Mouse (Mus musculus) CH12F3 (cell line): ENCODE measurements around the gene Adgrg3.
"Not testable (repeated sequence)": the region's sequence is repeated elsewhere in the genome, so short reads cannot be mapped to it uniquely, and the experiment has no call there.

Experiments used
- in situ Hi-C: fragments of 300-500 bp; cut with MboI; formaldehyde crosslinking; loops from 2 replicates; pipeline ENCODE4 v1.14.3; 2020; ENCODE audit warnings: low sequenced_read_pairs

Adgrg3 gene

DNA sequence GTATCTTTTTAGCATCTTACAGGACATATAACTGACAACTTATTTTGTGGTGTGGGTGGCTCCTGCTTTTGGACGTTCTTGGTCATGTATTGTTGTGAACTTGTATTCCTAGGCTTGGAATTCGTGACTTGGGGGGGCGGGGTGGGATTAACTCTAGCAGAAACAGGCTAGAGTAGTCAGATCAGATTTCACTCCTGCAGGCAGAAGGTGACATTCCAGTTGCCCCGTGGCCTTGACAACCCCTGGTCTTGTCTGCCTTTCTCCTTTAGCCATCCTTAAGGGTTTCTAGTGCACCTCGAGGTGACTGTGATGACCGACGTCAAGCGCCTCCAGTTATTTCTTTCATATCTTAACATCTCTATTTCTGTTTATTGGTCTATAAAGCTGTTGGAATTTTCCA is 5.7 kb downstream of the Adgrg3 start:
- in situ Hi-C loops, result no loop called here

DNA sequence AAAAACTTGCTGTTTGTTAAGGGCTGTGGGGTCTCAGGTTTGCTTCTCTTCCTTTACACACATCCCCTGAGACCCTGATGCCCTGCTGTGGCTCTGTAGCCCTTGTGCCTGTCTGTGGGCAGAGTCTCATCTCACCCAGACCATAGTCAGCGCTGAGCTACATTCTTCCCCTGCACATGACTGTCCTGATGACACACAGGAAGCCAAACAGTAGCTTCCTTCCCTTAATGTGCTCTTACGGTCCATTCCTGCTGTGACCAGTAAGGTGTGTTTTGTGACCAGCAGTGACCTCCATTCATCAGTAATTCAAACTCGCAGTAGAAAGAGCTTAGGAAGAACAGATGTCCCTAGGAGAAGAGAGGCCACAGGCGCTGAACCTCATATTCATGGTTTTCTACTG is 6.9 kb downstream of the Adgrg3 start:
- in situ Hi-C loops, result no loop called here

DNA sequence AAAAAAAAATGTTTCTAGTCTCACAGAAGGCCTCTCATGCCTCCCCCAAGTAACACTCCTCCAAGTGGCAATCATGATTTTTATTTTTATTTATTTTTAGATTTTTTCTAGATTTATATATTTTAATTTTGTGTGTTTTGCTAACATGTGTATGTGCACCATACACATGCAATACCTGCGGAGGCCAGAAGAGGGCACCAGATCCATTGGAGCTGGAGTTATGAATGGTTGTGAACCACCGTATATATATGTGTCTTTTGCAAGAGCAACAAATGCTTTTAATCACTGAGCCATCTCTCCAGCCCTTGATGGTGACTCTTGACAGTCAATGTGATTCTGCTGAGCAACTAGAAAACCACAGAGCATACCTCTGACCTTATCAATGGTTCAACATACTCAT is 7.9 kb downstream of the Adgrg3 start:
- in situ Hi-C loops, result no loop called here

DNA sequence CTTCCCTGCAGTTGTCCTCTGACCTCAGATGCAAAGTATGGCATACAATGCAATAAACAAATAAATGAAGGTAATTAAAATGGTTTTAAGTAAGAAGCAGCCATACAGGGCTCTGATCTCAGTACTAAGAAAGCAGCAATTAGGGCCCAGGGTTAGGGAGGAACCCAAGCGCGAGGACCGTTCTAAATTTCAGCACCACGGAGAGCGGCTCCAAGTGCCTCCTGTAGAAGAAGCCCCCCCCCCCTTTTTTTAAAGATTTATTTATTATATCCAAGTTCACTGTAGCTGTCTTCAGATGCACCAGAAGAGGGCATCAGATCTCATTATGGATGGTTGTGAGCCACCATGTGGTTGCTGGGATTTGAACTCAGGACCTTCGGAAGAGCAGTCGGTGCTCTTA is 10.9 kb downstream of the Adgrg3 start:
- in situ Hi-C loops, result not testable (repeated sequence)

DNA sequence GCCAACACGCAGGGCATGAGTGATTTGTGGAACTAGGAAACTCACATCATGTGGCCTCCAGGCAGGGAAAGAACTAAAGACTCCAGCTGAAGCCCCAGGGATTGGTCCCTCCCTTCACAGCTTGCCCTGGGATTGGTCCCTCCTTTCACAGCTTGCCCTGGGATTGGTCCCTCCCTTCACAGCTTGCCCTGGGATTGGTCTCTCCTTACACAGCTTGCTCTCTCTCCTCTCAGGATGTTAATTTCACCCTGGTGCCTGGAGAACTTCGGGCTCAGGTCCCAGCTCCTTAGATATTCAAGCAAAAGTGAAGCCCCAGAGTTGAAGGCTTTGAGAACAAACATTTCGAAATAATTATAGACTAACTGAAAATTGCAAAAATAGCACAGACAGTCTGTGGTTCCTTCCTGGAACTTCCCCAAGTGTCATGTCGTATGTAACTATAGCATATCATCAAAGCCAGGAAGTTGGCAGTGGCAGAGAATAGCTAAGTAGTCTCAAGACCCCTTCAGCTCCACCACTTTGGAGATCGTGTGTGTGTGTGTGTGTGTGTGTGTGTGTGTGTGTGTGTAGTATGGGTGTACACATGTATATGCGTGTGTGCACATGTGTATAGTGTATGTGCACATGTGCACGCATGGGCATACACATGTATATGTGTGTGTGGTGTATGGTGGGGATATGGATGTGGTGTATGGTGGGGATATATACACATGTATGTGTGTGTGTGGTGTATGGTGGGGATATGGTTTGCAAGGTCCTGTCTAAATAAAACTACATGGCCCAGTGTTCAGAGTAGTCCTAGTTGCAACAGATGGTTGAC is 19.8 kb downstream of the Adgrg3 start:
- in situ Hi-C loops, result no loop called here

DNA sequence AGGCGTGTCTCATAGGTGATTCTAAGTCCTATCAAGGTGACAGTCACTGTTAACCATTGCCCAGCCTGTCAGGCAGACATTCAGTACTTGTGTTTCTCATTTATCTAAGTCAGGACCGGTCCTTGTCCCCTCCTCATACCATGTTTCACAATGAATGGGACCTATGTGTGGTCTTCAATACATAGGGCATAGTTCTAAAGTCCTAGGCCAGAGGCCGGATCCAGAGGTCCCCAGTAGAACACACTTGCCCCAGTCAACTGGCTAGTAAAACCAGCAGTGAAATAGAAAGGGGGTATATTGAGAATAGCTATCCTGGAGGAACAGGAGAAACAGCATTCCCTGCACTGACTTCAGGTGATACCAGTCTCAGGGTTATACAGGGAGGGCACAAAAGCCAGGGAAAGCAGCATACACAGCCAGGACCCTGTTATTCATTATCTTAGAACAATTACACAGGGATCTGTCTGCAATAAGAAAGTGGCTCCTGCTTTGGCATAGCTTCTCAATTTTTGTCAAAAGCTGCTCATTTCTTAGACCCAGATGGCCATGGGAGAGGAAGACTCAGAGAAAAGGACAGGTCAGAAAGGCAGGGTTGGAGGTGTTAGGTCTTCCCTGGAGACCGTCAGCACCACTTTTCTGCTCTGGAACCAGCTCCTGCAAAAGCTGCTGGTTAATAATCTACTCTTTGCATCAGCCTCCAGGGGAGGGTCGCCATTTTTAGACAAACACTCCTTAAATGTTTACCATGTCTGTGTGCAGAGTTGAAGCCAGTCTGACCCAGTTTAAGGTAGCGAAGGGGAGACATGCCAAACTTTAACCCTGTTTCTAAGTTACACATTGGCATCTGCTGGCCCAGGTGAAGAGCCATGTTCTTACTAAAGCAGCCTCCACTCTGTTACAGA is 24.6 kb downstream of the Adgrg3 start:
- in situ Hi-C loops, result no loop called here

DNA sequence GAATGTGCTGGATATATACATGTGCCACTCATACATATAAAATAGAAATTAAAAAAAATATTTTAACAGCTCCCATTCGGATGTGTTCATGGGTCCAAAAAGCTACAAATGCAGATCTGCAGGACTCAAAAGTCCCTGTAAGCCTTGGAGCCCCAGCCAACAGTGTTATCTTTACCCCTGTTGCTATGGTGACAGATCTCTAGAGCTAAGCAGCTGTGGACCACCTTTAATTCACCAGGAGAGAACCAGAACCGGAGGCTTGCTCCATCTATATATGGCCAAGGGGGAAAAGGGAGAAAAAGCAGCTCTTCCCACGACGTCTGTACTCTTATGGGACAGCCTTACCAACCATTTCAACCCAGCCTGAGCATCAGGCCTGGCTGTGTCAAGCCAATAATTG is 27.3 kb downstream of the Adgrg3 start:
- in situ Hi-C loops, result no loop called here

DNA sequence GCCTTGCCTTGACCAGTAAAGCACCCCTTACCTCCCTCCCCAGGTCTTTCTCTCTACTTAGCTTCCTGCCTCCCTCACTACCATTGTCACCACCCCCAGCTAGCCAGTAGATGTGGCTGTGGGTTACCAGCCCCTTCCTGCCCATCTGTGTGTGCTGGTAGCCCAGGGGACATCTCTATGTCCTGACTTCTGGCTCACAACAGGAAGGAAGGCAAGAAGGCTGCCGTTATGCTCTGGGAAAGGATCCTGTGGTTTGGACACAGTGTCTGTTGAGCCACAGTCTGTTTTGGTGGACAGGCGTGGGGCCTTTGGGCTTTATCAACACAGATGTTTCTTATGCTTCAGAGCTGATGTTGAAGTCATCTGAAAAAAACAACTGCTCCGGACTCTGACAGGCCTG is 29.5 kb downstream of the Adgrg3 start:
- in situ Hi-C loops, result no loop called here

DNA sequence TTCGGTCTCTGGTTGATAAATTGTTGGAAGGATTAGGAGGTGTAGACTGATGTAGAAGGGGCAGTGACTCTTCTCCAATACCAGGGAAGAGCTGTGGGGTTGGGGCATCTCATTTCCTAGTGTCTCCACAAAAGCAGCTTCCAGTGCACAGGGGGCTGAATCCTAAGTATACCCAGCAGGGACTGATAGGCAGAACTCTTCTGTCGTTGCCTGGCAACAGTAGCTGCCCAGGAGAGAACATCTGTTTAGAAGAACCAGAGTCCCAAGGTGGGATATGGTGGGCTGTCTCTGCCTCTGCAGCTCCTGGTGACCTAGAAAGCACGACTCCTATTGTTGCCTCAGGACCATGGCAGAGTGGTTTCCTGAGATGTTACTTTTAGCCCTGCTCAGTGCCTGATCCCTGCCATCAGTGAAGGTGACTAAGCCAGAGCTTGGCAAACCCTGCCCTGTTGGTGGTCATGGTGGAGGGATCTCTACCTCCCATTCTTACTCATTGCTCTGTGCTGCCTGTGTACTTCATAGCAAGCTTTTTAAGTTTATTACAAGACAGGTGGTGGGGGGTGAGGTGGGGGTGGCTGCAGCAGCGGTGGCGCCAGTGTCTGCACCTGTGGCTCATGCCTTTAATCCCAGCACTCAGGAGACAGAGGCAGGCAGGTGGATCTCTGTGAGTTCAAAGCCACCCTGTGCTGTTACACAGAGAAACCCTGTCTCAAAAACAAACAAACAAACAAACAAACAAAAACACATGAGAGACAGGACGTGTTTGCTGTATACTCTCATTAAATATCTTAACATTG is 30.6 kb downstream of the Adgrg3 start:
- in situ Hi-C loops, result no loop called here

DNA sequence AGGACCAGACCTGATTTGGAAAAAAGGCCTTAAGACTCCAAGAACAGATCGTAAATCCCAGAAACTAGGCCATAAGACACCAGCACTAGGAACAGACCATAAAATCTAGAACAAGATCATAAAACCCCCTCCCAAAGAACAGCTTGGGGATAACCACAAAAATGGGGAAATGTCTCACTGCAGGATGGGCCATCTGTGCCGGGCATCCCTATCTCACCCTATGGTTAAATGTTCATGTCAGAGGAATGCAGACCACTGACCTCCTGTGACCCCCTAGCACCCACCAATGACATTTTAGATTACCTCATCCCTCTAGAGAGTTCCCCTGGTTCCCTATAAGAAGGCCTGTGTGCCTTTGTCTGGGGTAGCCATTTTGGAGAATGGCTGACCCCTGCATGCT is 32.1 kb downstream of the Adgrg3 start:
- in situ Hi-C loops, result no loop called here

DNA sequence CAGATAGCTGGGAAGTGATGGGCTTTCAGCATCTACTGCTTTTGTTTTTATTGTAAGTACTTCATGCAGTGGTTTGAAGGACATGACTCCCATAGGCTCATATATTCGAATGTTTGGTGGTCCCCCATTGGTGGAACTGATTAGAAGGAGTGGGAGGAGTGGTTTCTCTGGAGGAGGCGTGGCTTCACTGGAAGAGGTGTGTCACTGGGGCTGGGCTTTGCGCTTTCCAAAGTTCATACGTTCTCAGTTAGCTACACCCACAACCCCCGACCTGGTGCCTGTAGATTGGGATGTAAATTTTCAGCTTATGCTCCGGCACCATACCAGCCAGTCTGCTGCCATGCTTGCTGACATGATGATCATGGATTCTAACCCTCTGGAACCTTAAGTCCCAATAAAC is 36.9 kb downstream of the Adgrg3 start:
- in situ Hi-C loops, result no loop called here

DNA sequence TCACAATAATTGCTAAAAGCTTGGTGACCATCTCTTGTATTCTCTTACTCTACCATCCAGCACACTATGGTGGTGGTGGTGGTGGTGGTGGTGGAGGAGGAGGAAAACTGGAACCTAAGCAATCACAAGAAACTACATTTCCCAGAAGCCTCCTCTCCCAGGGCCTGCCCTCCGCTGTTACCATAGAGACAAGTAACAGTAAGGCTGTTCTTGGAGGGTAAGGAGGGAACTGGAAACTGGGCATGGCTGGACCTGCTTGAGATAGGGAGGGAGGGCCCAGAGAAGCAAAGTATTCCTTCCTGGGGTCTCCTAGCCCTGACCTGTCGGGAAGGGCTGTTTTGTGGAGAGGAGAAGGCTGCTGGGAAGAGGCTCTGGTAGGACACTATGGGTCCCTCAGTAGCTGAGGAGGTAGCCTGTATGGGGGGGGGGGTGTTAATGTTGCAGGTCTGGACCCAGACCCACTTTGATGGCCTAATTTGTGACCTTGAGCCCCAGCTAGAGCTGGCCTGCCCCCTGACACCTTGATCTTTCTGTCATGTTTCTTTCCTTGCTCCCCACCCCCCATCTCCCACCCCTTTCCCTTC is 37.5 kb downstream of the Adgrg3 start, which contains the start of gene Drc7:
TSS of gene Drc7 (plus strand) at position 177 of the 584 bp plus-strand sequence.
- in situ Hi-C loops, result no loop called here

DNA sequence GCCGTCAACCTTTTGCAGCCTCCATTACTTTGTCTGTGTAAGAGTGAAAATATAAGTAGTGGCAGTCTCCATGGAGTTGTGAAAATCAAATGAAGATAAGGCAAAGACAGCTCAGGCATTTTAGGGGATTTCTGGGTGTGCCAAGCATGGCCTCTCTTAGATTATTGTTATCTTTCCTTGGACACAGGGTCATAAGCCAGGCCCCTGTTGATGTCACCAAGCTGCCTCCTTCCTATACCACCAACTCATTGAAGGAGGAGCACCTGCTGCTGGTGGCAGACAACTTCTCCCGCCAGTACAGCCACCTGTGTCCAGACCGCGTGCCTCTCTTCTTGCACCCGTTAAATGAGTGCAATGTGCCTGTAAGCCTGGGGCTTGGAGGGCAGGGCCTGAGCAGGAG is 38.9 kb downstream of the Adgrg3 start:
- in situ Hi-C loops, result no loop called here

DNA sequence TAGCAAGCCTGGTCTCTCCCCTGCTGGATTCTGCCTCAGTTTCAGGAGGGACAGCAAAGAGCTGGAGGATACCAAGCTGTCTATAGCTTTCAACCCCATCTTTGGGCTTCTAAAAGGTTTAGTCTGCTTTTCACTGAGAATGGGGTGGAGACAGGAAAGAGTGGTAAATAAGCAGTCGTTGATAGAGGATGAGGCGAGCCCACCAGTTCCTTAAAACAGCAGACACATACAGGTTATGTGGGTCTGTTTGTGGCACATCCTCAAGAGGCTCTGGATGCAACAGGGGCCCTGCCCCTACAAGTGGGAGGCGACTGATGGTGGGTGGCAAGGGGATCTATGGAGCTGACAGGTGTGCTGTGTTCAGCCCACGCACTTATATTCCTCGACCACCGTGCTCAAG is 41.2 kb downstream of the Adgrg3 start:
- in situ Hi-C loops, result no loop called here

DNA sequence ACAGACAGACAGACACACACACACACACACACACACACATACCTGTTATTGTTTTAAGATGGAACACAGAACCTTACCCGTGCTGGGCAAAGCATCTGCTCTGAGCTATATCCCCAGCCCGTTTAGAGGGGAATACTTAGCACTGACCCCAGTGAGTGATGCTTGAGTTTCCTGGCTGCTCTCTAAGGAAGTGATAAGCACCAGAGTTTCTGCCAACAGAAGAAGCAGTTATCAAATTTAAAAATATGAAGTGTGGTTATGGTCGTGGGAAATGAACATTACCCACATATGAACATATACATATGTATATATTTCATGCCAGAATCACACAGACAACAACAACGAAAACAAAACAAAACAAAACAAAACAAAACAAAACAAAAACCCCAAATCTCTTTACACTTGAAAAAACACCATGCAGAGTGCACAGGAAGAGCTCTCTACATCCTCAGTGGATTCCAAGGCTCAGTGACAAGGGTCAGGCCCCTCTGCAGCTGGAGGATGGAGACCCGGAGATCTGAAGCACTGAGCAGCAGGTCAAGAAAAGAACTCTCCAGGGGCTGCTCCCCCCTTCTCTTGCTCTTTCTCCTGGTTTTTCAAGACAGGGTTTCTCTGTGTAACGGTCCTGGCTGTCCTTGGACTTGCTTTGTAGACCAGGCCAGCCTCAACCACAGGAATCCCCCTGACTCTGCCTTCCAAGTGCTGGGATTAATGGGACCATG is 42.5 kb downstream of the Adgrg3 start:
- in situ Hi-C loops, result no loop called here

DNA sequence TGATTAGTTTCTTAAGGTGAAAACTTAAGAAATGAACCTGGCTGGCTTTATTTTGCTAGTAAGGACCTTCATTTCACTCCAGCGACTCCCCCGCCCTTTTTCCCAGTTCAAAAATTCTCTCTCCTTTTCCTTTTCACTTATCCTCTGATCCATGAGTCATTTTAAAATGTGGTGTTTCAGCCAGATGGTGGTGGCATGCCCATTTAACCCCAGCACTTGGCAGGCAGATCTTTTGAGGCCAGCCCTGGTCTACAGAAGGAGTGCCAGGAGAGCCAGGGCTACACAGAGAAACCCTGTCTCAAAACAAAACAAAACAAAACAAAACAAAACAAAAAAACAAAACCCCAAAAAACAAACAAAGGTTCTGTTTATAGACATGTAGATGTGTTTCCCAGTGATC is 47.0 kb downstream of the Adgrg3 start:
- in situ Hi-C loops, result no loop called here

DNA sequence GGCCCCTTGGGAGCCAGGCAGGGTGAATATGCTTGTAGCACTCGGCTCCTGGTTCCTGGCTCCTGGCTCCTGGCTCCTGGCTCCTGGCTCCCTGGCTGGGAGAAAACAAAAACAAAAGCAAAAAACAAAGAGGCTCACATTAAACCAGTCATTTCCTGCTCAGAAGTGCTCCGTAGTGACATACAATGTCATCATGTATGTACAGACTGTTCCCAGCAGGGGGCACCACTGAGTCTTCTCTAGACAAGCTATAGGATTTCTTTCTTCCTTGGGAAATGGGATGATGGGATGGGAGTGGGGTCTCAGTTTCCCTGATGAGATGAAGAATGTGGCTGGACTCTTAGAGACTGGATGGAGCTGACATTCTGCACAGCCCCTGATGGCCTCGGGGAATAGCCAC is 50.1 kb downstream of the Adgrg3 start:
- in situ Hi-C loops, result no loop called here

DNA sequence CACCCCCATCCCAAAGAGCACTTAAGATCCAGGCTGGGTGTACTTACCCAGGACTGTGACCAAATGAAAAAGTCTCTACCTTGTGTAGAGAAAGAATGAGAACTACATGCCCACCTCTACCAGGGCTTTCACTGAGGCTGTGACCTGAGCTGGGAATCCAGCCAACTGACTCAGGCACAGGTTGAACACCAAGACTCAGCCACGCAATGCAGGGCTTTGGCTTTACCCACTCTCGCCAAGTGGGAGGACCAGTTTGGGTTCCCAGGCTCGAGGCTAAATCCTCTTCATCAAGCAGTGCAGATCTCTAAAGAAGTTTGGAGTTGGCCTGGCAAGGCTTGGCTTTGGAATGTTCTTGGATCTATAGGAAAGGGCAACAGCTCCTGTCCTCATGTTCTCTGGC is 58.0 kb downstream of the Adgrg3 start:
- in situ Hi-C loops, result no loop called here

DNA sequence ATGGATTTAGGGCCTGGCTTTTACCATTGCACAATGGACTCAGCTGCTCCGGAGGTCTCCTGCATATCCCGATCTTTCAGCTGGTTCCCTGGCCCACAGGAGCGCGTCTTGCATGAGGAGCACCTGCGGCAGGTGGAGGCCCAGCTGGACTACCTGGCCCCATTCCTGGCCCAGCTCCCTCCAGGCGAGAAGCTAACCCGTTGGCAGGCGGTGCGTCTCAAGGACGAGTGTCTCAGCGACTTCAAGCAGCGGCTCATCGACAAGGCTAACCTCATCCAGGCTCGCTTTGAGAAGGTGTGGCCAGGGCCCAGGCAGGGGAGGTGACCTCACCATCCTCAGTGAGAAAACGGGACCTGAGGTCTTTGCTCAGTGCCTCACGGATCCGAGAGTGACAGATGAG is 58.7 kb downstream of the Adgrg3 start:
- in situ Hi-C loops, result no loop called here

DNA sequence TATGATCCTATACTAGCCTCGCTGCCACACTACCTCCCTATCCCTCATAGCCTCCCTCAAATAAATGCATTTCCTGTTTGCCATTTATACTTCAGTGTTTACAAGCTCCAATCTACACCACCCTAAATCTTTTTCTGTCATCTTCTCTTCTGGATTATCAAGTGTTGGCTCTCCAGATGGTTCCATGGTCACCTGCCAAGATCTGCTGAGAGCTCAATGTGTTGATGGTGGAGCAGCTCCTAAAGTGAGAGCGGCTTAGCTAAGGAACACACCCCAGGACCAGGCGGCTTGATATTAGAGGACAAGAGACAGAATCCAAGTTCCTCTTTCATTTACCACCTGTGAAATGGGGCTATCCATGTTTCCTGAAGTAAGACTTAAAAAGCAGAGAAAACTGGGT is 60.6 kb downstream of the Adgrg3 start:
- in situ Hi-C loops, result no loop called here
